Mouse (Mus musculus) induced T-regulatory cell, adult 2 months (primary cell): ENCODE measurements around the gene Sbds.

Experiments used
- DNase-seq: peaks from one replicate; pipeline ENCODE4 v3.0.0-alpha.2; 2012; ENCODE audit warnings: low read depth

The Sbds gene

DNA sequence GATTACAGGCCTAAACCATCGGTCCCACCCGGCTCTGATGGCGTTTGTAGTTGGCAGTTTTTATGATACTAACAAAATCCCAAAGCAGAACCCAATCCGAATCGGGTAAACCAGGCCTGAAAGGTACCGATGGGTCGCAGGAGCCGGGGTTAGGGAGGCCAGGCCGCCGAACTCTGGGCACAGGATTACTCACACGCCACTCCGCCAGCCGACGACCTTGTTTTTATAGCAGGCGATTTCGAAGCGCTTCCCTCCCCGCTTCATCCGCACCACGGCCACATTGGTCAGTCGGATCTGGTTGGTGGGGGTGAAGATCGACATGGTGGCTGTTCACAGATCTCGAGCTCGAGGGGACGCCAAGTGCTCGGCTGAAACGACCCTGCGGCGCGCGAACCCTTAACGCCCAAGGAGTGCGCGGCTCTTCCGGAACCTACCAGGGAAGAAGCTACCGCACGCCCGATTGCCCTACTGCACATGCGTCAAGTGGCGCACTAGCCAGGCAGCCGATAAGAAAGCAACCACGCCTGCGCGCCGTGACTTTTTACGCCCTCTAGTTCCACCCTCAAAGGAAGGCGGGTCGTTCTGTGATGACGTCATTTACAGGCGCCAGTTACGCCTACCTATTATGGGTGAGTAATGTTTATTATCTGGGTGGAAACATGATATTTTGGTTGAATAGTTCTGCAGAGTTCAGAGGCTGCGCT lies at the start of gene Sbds, which contains the start of gene Tyw1:
Sbds (minus strand) TSS at position 514 of the 704 bp plus-strand sequence.
Tyw1 (plus strand) TSS at position 603 of the 704 bp plus-strand sequence.
- peak; percentile 100 for DNase-seq

DNA sequence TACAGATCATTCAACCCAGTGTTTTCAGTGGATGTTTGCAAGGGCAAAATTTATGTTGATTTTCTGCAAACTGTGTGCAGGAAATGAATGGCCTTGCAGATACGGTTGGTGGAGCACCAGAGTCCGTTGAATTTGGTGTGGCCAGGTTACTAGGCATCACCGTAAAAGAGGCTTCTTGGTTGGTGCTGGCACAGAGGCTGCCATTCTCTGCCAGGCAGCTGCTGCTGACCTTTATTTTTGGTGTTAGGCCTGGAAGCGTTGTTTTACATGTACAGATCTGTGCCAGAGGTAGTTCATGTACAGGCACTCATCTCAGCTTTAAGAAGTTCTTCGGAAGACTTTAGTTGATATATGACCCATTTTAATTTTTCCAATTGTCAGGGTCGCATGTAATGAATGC lies 48.3 kb upstream of the Sbds start:
- DNase-seq = no peak

DNA sequence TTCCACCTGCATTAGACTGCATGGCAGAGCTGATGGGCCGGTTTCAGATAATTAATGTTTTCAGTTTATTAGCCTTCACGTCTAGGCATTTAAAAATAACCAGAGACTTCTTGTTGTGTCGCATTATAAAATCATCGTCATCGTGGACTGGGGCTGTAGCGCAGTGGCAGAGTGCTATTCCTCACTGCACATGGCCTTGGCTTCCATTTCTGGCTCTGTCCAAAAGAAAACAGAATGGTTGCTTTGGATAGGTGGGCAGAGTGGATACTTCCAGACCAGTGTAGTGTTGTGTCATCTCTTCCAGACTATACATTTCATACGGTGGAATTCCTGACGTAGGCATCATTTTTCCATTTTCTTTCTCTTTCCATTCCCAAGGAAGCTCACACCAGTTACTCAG lies 44.2 kb upstream of the Sbds start:
- no peak for DNase-seq

DNA sequence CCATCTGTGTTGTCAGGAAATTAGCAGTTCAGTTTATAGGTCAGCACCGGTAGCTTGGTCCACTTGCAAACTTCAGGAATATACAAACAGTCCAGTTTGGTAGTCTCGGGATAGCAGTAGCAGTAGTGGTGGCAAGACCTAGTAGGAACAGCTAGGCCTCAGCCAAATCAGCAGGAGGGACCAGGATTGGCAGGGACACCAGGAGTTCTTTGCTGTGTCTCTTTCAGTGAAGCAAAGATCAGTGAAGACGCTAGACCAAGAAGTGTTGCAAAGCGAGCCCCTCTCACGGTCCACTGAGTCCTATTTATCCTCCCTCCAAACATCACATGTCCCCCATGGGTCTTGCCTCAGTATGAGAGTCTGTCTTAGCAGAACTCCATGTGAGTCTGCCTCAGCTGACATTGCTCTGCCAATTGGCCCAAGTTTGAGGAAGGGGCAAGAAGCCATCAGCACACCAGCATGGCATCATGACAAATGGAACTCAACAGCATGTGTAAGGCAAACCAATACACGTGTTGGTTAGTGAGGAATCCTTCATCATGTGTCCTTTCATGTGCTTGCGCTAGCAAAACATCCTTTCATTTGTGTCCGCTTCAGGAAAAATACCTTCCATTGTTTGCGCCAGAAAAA lies 43.6 kb upstream of the Sbds start:
- DNase-seq = no peak

DNA sequence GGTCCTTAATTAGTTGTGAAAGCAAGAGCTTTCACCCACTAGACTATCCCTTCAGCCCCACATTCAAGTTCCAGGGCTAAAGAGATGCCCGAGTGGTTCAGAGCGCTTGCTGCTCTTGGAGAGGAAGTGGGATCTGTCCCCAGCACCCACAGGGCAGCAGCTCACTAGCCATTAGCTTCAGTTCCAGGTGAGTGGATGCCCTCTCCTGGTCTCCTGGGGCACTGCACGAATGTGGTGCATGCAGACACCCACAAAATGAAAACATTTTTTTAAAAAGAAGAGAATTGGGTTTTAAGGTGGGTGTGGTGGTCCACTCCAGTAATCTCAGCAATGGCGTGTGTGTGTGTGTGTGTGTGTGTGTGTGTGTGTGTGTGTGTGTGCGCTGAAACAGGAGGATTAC lies 40.7 kb upstream of the Sbds start:
- peak; percentile 13 for DNase-seq

DNA sequence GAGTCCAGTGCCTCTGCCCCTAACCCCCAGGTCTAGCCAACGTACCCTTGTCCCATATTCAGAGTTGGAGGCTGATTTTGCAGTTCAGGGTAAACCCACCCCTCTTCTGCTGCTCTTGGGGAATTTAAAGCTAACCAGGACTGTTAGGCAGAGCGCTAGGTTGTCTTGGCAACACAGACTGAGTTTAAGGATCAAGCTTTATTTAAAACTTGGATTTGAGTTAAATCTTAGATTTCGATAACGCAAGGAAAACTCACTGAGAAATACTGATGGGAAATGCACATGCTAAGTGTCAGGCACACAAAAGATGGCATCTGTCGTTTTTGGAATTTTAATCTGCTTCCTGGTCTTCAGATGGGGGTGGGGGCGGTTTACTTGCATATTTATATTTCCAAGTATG lies 39.3 kb upstream of the Sbds start:
- no peak for DNase-seq

DNA sequence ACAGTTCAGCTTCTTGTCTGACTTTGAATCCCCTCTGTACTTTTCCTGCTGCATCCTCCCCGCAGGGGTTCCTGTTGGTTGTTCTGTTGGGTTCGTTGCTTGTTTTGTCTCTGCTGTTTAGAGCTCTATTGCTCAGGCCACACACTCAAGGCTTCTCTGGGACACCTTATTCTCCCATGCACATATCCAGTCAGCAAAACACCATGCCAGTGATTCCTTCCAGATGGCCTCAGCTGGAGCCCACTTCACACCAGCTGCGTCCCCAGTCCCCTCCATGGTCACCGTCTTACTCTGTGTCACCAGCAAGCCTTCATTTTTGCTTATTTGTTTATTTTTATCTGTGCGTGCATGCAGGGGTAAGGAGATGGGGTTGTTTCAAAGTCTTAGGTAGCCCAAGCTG lies 38.6 kb upstream of the Sbds start:
- DNase-seq = no peak

DNA sequence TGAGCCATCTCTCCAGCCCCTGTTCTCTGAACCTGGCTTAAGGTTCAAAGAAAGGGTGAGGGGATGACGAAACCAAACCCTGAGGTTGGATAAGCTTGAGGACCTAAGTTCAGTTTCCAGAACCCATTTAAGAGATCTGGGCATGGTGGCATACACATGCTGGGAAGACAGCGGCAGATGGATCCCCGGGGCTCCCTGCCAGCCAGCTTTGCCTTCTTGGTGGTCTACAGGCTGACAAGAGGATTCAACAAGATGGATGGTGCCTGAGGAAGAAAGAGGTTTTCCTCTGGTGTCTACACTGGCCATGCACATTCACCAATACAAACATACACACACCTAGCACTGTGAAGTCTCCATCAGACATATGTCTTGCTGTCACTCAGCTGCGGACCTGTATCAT lies 37.6 kb upstream of the Sbds start:
- no peak for DNase-seq

DNA sequence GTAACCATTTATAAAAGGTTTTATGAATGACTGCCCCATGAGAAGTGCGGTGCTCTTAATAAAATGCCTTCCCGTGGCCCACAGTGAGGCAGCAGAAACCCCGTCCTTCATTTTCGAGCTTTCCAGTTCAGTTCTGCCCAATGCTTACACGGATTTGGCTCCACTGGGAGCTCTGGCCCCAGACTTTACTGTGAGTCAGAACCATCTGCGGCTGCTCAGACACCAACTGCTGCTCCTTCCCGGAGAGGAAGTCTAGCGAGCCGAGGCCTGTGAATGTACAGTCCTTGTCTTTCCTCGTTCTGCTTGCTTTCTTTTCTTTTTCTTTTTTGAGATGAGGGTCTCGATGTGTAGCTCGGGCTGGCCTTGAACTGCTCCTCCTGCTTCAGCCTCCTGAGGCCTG lies 35.4 kb upstream of the Sbds start:
- DNase-seq = no peak

DNA sequence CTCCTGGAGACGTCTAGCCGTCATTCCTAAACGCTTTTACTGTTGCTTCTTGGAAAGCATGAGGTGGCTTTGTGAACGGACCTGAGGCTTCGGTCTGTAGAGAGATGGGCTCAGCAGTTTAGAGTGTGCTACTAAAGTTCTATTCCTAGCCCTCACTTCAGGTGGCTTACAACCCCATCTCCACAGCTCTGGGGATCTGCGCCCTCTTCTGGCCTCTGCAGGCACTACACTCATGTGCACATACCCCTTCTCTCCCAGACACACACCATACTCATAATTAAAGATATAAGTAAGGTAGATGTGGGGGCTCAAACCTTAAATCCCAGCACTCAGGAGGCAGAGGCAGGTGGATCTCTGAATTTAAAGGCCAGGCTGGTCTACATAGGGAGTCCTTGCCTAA lies 34.9 kb upstream of the Sbds start:
- peak; percentile 18 for DNase-seq

DNA sequence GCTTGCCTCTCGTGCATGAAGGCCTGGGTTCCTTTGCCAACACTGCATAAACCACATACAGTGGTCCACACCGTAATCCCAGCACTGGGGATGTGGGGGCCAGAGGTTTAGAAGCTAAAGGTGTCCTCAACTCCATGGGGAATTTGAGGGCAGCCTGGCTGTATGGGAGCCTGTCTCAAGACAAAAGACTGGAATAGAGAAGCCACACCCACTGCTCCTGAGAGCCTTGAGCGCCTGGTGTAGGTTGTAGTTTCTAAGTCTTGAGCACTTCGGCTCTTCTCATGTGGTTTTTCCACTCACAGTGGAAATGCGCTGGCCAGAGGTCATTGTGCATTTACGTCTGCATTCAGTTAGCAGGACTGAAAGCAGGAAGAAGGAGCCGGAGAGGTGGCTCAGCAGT lies 32.8 kb upstream of the Sbds start:
- no peak for DNase-seq

DNA sequence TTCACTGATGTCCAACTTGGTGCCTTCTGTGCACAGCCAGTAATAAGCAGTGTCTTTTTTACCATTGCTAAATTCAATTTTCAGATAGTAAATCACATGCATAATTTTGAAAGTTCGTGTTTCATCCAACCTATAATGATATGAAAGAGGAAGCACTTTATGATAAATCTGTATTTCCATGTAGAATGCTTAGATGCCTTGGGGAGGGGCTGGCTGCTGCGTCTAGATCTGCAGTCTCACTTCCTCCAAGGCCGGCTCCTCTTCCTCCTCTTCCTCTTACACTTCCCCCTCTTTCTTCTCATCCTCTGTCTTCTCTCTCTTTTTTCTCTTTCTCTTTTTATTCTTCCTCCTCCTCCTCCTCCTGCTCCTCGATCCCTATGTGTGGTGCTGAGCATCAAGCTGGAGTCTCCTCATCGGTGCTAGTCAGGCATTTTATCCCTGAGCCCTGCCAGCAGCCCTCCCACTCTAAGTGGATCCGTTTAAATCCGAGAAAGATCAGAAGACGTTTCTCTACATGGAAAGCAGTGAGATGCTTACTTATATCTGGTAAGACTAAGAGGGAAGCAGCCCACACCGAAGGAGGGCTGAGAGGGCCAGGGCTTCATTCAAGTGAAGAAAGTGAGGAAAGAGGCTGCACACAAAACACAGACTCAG lies 27.9 kb upstream of the Sbds start:
- no peak for DNase-seq

DNA sequence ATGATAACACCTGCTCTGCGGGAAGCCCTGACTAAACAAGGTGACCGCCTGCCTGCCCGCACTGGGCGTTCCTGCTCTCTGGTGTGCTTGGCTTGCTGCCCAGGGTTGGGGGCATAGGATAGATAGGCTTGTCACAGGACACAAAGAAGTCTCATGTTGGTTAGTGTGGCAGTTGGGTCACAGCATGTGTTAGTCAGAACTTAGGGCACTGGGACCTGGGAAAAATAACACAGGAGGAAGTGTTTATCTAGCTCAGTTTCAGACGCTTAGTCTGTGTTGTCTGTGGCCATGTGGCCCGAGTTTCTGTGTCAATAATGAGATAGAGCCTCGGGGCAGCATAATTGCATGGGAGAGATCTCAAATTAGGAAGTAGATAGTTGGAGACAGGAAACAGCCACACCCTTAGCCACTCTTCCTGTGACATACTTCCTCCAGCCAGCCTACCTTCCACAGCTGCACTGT lies 22.7 kb upstream of the Sbds start:
- no peak for DNase-seq

DNA sequence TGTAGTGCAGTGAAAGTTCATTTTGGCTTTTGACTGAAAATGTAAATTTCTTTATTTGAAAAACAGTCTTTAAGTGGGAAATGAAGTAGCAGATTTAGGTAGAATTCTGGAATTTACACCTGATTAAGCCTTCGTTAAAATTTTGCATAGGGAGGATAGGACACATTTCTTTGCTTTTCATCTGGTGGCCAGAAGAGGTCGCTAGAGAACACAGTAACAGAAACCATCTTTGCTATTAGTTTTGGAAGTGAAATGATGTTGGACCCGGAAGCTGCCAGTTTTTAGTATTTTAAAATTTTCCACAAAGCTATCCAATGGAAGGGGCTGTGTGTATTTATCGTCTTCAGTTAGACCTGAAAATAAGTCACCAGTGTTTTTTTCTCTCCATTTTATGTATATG lies 20.2 kb upstream of the Sbds start:
- peak; percentile 72 for DNase-seq

DNA sequence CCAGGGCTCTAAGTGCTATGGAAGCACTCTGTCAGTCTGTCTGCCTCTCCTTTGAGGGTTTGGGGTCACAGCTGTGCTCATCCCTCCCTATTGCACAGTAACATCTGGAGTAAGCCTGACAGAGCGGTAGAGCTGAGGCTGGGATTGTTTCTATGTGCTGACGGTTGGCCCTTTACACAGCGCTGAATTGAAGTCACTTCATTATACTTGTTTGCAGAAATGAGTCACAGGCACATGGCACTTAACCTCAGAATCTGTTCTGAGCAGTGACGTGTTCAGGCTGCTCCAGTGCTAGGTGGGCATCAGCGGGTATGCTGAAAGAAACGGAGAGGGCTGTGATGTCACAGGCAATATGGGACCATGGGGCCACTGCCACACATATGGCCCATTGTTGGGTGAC lies 17.7 kb upstream of the Sbds start:
- no peak for DNase-seq

DNA sequence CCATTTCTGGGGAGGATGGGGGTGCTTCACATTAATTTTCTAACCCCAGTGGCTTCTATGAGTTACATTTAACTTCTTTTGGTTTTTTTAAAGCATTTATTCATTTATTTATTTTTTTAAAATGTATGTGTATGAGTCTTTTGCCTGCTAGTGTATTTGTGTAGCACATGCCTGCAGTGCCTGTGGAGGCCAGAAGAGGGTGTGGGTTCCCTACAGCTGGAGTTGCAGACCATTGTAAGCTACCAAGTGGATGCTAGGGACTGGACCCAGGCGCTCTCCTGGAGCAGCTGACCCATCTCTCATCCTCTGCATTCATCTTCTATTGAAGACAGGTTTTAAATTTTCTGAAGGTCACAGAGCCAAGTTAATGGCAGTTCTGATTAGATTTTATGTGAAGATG lies 17.0 kb upstream of the Sbds start:
- no peak for DNase-seq

DNA sequence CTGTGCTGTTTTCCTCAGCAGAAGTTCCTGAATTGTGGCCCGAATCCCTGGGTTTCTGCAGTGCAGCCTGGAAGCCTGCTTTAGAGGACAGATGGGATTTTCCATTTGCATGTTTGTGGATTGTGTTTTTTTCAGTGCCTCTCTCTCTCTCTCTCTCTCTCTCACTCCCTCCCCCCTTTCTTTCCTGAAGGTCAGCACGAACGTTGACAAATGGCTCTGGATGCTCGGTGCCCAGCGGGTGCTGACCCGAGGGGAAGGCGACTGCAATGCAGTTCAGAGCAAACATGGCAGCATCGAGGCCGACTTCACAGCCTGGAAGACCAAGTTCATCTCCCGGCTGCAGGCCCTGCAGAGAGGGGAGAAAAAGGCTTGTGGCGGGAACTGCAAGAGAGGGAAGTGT lies 13.6 kb upstream of the Sbds start:
- no peak for DNase-seq

DNA sequence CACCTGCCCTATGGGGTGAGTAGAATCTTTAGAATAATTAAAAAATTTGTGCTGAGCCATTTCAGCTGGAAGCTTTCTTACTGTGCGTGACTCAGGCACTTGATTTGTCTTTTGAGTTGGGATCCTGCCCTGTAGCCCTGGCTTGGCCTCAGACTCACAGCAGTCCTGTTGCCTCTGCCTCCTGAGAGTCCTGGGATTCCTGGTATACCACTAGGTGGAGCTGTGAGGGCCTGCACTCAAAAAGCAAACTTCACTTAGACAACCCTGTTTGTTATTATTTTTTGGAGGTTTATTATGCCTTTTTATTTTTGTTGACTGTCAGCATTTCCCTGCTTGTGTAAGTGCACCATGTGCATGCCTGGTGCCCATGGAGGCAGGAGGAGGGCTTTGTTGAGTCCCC lies 12.0 kb upstream of the Sbds start:
- DNase-seq = peak; percentile 57

DNA sequence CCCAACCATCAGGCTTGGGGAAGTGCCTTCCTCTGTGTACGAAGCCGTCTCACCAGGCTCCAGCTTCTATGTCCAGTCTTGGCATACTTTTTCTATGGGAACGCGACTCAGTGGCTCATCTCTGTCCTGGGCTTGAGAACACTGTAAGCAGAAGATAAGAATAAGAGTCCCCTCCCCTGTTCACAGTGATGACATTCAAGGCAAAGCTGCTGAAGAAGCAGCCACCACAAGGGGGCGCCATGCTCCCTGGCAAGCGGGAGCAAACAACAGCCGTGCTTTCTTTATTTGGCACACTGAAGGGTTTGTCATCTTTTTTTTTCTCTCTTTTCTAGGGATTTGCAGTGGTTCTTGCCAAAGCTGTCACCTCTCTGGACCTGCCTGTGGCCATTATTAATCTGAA lies 11.3 kb upstream of the Sbds start:
- DNase-seq = peak; percentile 67

DNA sequence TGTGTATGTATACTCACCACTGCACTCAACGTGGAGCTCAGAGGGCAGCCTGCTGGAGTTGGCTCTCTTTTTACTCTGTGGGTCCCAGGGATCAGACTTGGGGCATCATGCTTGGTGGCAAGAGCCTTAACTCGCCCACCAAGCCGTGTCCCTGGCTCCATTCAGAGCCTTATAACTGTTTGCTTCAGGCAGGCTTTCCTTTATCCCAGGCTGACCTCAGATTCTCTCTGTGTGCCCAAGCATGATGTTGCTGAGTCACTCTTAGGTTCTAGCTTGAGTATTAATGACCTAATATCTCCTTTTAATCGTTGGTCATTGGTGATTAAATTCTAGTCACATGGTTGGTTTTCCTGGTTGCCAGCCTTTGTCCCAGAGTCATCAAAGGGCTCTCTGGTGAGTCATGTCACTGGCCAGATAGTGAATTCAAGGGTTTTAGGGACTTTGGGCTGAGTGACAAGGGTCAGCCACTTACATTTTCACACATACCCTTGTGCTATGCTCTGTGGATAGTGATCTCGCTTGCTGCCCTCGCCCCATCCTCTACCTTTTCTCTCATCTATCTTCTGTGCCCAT lies 9.2 kb upstream of the Sbds start:
- DNase-seq = no peak

DNA sequence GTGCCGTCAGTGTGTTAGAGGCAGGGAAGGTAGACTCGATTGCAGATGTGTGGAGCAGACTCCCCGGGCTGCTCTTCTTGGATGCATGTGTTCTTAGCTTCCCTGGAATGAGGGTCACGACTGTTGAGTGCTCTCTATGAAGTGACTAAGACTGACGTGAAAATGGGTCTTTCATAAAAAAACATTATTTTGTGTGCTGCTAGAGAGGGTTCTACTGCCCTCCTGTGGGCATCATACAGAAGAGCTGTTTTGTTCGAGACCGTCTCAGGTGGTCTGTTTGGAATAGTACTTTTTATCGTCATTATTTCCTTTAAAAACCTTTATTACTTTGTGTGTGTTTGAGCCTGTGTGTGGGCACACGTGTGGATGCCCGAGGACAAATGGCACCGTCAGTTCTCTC lies 8.1 kb upstream of the Sbds start:
- no peak for DNase-seq

DNA sequence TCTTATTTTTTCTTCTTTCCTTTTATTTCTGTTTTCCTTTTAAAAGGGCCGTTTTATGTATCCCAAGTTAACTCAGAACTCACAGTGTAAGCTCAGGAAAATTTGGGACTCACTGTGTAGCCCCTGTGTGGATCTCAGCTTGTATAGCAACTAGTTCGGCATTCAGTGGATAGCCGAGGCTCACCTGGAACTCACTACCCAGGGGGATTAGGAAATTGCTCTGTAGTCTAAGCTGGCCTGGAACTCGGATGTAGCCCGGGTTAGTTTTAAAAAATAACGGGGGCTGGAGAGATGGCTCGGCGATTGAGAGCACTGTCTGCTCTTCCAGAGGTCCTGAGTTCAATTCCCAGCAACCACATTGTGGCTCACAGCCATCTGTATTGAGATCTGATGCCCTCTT lies 2.0 kb upstream of the Sbds start:
- no peak for DNase-seq

DNA sequence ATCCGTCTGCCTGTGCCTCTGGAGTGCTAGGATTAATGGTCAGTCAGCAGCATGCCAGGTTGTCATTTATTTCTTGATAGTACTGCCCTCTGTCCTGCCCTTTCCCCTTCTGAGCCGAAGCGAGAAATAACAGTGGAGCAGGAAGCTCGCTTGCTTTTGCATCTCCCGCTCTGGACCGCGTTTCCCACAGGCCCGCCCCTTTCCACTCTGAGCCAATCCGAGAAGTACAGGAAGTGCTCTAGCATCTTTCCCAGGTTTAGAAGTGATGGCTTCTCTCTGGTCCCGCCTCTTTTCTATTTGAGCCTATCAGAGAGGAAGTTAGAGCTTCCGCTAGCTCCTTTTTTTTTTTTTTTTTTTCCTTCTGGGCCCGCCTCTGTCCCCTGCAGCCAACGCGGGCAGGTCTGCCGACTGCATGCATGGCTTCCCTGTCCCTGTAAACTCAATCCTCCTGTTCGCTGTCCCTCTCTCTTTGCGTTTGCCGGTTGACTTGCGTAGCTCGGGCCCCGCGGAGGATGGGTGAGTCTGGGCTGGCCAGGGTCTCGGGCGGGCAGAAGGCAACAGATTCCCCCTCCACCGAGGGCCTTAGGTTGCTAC lies 1.4 kb upstream of the Sbds start:
- peak; percentile 97 for DNase-seq
